Mouse (Mus musculus): Measurements from ENCODE around the gene Amfr. TPM values are rescaled to one million over a fixed set of nuclear protein-coding genes. Genes with fewer than 3 reads are reported as not detected.

Gene Amfr
- polyA plus RNA-seq, 1 experiment from 2014 or later = 50.8 TPM

Small RNA genes lying within 50 kb of the gene (microRNA-seq; reads per million reads assigned to microRNA genes)
- gene Gm24159 = not detected

Other genes with a start within 250 kb of the Amfr start
- gene Gnao1, start 202.9 kb downstream of the Amfr start, polyA plus RNA-seq (2015; fragmentation: Nextera tagmentation; extraction: Ambion mirVana) = 86.2 and 99.4 TPM in 2 replicates
- gene Nudt21, start 24.2 kb upstream of the Amfr start, polyA plus RNA-seq (2015; fragmentation: Nextera tagmentation; extraction: Ambion mirVana) = 175 and 190 TPM in 2 replicates
- 13.3 and 14.3 TPM in 2 replicates for gene Ogfod1, start 24.4 kb upstream of the Amfr start, polyA plus RNA-seq (2015; fragmentation: Nextera tagmentation; extraction: Ambion mirVana)
- 16.9 and 23.7 TPM in 2 replicates for gene Bbs2, start 86.1 kb upstream of the Amfr start, polyA plus RNA-seq (2015; fragmentation: Nextera tagmentation; extraction: Ambion mirVana)
- gene Mt4, start 124.4 kb upstream of the Amfr start, polyA plus RNA-seq (2015; fragmentation: Nextera tagmentation; extraction: Ambion mirVana) = not detected in 2 replicates
- gene Mt3, start 139.8 kb upstream of the Amfr start, polyA plus RNA-seq (2015; fragmentation: Nextera tagmentation; extraction: Ambion mirVana) = 188 and 208 TPM in 2 replicates
- 41.0 and 48.0 TPM in 2 replicates for gene Mt2, start 159.8 kb upstream of the Amfr start, polyA plus RNA-seq (2015; fragmentation: Nextera tagmentation; extraction: Ambion mirVana)
- gene Mt1, start 166.2 kb upstream of the Amfr start, polyA plus RNA-seq (2015; fragmentation: Nextera tagmentation; extraction: Ambion mirVana) = 91.0 and 105 TPM in 2 replicates
- gene Nup93, start 201.7 kb upstream of the Amfr start, polyA plus RNA-seq (2015; fragmentation: Nextera tagmentation; extraction: Ambion mirVana) = 83.6 and 98.8 TPM in 2 replicates

All from forebrain, embryonic 13.5 days (tissue).